2 mouse cellular contexts compared by ENCODE assay signal in genomic region chrX:8096787-8097242, GRCm38 (mm10).
TF ChIP-seq lines count a peak whose summit lies in the region.

No protein-coding gene starts in this region.

TF ChIP-seq in C2C12, 6 proteins besides CTCF, POLR2A, EP300 and RAD21 (continued from another document):
- no peak for TF ChIP-seq FOSL1 (IDR thresholded peaks at IDR 0.05; ENCODE audit: insufficient read depth, low read length, poor library complexity, severe bottlenecking)
- TF ChIP-seq USF1 (IDR thresholded peaks at IDR 0.05; ENCODE audit: low read depth), result no peak
- TF ChIP-seq MAX (IDR thresholded peaks at IDR 0.05), result no peak
- no peak for TF ChIP-seq MYOG (IDR thresholded peaks at IDR 0.05; ENCODE audit: control insufficient read depth, extremely low read depth, insufficient read length)

TF ChIP-seq in myocyte, 11 proteins besides CTCF, POLR2A, EP300 and RAD21 (continued from another document):
- TF ChIP-seq SRF (IDR thresholded peaks at IDR 0.05; ENCODE audit: control insufficient read depth, insufficient read length, low read depth) (no peak), TCF3 (IDR thresholded peaks at IDR 0.05; ENCODE audit: insufficient read length, low read depth) (no peak), MYOG (IDR thresholded peaks at IDR 0.05; ENCODE audit: control insufficient read depth in 1 of 3, insufficient read depth in 1 of 3, insufficient read length in 2 of 3, low read depth in 2 of 3) (no peak)
TF ChIP-seq in myocyte: peak in this region for 0.
